Mouse (Mus musculus) ES-E14 (cell line): ENCODE measurements at regions not wholly inside any gene's neighbourhood (a gene's known extent, or its start where the extent isn't known, plus 50 kb on each side); places are given as distances from the start of the nearest gene placed in this dataset.

Source experiments
- DNase-seq: peaks from one replicate; pipeline ENCODE4 v3.0.0-alpha.2; 2013; ENCODE audit warnings: low read depth, low spot score
- H3K27ac ChIP-seq: 2 replicates; pipeline ENCODE4 v1.5.1; 2012; ENCODE audit warnings: low read depth, mild to moderate bottlenecking, low read length, moderate library complexity, mixed read lengths; ENCODE audit not compliant: poor library complexity, insufficient read depth, severe bottlenecking
- H3K36me3 ChIP-seq: 2 replicates; pipeline ENCODE4 v1.6.1; 2012; ENCODE audit warnings: mild to moderate bottlenecking, low read length, moderate library complexity, mixed read lengths; ENCODE audit not compliant: control insufficient read depth, poor library complexity, insufficient read depth, severe bottlenecking
- H3K4me1 ChIP-seq, 2 experiments: fragments of 150-350 bp in 1 of 2; sonication (generic) in 1 of 2; 2 replicates each; pipeline ENCODE4 v1.6.1; 2012; ENCODE audit warnings: low read length in 2 of 2, mild to moderate bottlenecking in 1 of 2, mixed read lengths in 1 of 2; ENCODE audit not compliant: control insufficient read depth in 2 of 2, insufficient read depth in 2 of 2, poor library complexity in 1 of 2
- H3K4me3 ChIP-seq, 2 experiments: fragments of 150-350 bp in 1 of 2; sonication (generic) in 1 of 2; 2 replicates each; pipeline ENCODE4 v1.5.1; 2012; ENCODE audit warnings: low read length in 2 of 2, low read depth in 1 of 2, mild to moderate bottlenecking in 1 of 2, mixed read lengths in 1 of 2; ENCODE audit not compliant: insufficient read depth in 1 of 2, poor library complexity in 1 of 2, severe bottlenecking in 1 of 2
- H3K9ac ChIP-seq: 2 replicates; pipeline ENCODE4 v1.6.1; 2012; ENCODE audit warnings: low read depth, mild to moderate bottlenecking, low read length, mixed read lengths; ENCODE audit not compliant: poor library complexity, insufficient read depth, severe bottlenecking
- H3K9me3 ChIP-seq: fragments of 150-350 bp; sonication (generic); 2 replicates; pipeline ENCODE4 v1.6.1; 2012; ENCODE audit warnings: low read depth, mild to moderate bottlenecking, low read length; ENCODE audit not compliant: control insufficient read depth, insufficient read depth
- CHD2 ChIP-seq: IDR thresholded peaks from 2 replicates; pipeline ENCODE4 v1.6.1; 2014; ENCODE audit warnings: mild to moderate bottlenecking, low read depth, low read length, inconsistent platforms
- HCFC1 ChIP-seq: IDR thresholded peaks from 2 replicates; pipeline ENCODE4 v1.6.1; 2012; ENCODE audit warnings: low read length, inconsistent platforms, borderline replicate concordance; ENCODE audit not compliant: insufficient read depth
- MAFK ChIP-seq: IDR thresholded peaks from 2 replicates; pipeline ENCODE4 v1.6.1; 2014; ENCODE audit warnings: mild to moderate bottlenecking, low read depth, low read length, inconsistent platforms; ENCODE audit not compliant: insufficient read depth
- ZC3H11A ChIP-seq: IDR thresholded peaks from 2 replicates; pipeline ENCODE4 v1.6.1; 2012; ENCODE audit warnings: low read depth, mild to moderate bottlenecking, inconsistent platforms, low read length, borderline replicate concordance
- ZNF384 ChIP-seq: IDR thresholded peaks from 2 replicates; pipeline ENCODE4 v1.6.1; 2012; ENCODE audit warnings: low read depth, low read length, inconsistent platforms
- in situ Hi-C, 2 experiments: fragments of 600-800 bp; cut with MboI; formaldehyde crosslinking; loops; one replicate each; pipeline ENCODE4 v1.15.1; 2025; ENCODE audit warnings: low sequenced_read_pairs in 2 of 2, inconsistent platforms in 1 of 2; ENCODE audit not compliant: unreplicated experiment in 2 of 2

DNA sequence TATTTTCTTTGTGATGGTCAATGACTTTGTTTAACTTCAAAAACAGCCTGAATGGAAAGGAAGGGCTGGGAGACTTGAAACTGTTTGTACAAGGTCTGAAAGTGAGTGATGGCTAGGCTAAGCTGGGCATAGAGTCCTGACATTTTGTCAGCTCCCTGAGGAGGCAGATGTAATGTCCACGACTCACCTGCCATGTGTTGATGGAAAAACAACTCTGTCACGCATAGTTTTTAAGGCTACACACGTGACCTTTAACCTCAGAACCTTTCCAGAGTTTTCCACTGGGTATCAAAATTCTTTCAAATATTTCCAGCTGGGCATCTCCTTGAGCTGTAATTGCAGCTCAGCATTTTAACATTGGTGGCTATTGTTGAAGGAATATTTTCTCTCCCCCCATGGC is 190.2 kb upstream of the Lrig1 start:
- Histone ChIP-seq H3K4me1 (no peaks in the 10 kb centered on the region), H3K9ac (no peak overlapping the region), H3K9me3 (no peaks in the 10 kb centered on the region), H3K27ac (no peak overlapping the region), H3K4me3 (no peak overlapping the region), H3K36me3 (no peaks in the 10 kb centered on the region)
- DNase-seq, result no peak
- in situ Hi-C loops, result no loop called here
- TF ChIP-seq HCFC1 (no peak), MAFK (no peak), ZNF384 (no peak)

DNA sequence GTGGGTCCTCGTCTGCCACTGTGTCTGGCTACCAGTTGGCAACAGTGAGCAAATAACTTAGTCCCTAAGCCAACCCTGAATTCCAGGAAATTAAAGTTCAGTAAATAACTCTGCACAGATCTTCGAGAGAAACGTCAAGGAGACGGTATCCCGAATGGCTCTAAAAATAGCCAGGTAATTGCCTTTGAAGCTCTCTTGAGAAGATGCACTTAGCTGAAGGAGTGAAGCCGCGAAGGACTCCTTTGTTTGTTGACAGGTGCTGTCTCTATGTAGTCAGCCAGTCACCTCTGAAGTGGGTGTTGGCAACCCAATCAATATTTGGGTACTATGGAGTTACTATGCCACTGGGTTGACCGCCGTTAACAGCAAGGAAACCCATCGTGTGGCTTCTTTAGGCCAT is 189.3 kb upstream of the Lrig1 start:
- no peak overlapping the region for H3K9ac ChIP-seq
- TF ChIP-seq HCFC1, result no peak
- no peak for TF ChIP-seq ZC3H11A
- TF ChIP-seq MAFK, result no peak
- TF ChIP-seq ZNF384, result no peak
- no peak for TF ChIP-seq CHD2
- H3K27ac ChIP-seq, result no peak overlapping the region
- H3K9me3 ChIP-seq, result no peaks in the 10 kb centered on the region
- no peaks in the 10 kb centered on the region for H3K36me3 ChIP-seq
- H3K4me3 ChIP-seq, result no peak overlapping the region
- no peak for DNase-seq
- in situ Hi-C loops, result no loop called here
- no peaks in the 10 kb centered on the region for H3K4me1 ChIP-seq

DNA sequence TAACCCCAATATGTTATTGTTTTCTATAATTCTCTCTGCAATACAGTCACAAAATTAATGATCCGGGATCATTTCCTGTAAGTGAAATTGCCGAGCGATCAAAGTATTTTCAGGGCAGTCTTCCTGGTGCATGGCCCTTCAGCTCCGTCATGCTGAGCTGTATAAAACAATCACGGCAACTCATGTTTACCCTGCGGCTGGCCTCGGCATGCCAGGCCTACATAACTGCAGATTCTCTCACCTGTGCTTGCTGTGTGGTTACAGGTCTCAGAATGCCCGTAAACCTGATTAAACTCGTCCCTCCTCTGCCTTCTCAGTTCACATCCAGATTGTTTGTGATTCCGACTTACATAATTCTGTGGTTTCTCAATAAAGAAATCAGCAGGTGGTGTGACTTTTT is 181.2 kb upstream of the Lrig1 start:
- DNase-seq, result no peak
- in situ Hi-C loops, result no loop called here
- TF ChIP-seq HCFC1, result no peak
- TF ChIP-seq ZC3H11A, result no peak
- TF ChIP-seq MAFK, result no peak
- TF ChIP-seq ZNF384, result no peak
- no peak for TF ChIP-seq CHD2
- Histone ChIP-seq H3K9ac (no peak overlapping the region), H3K4me3 (no peak overlapping the region), H3K27ac (no peak overlapping the region), H3K4me1 (no peaks in the 10 kb centered on the region), H3K9me3 (no peaks in the 10 kb centered on the region), H3K36me3 (no peaks in the 10 kb centered on the region)

DNA sequence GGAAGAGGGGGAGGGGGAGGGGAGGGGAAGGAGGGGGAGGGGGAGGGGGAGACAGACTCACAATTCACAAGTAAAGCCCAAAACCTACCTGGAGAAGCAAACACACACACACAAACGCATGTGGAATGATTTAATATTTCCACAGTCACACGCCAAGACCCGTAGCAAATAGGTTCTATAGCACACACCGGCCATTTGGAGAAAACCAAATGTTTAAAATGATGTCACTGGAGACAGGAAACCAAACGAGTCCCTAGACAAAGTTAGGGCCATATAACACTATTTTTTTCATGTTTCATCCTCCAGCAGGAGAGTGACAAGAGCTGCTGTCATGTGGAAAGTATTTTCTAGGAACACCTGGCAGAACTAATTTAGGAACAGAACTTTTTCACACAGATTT is 175.9 kb upstream of the Lrig1 start:
- no peak for DNase-seq
- no peaks in the 10 kb centered on the region for H3K36me3 ChIP-seq
- H3K4me1 ChIP-seq, result no peaks in the 10 kb centered on the region
- H3K27ac ChIP-seq, result no peak overlapping the region
- in situ Hi-C loops, result no loop called here
- no peak overlapping the region for H3K9ac ChIP-seq
- no peak for TF ChIP-seq ZC3H11A
- no peak overlapping the region for H3K4me3 ChIP-seq
- H3K9me3 ChIP-seq, result no peaks in the 10 kb centered on the region

DNA sequence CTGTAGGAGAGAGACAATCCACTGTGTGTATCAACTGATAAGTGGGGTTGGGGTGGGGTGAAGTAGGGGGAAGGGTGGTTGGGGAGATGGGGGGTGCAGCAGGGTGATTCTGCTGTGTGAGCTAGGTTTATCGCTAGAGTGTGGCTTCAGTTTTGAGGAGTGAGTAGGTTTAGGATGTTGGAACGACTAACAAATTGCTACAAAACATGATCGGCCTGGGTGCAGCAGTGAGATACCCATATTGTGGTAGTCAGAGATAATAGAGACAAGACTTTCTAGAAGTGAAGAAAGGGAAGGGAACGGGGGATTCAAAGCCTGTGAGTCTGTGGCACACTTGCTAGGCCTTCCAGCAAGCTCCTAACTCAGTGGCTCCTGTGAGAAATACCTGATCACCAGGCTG is 175.1 kb upstream of the Lrig1 start:
- Histone ChIP-seq H3K27ac (no peak overlapping the region), H3K9ac (no peak overlapping the region), H3K9me3 (no peaks in the 10 kb centered on the region), H3K4me3 (no peak overlapping the region), H3K36me3 (no peaks in the 10 kb centered on the region), H3K4me1 (no peaks in the 10 kb centered on the region)
- DNase-seq, result no peak
- no peak for TF ChIP-seq HCFC1
- no peak for TF ChIP-seq ZC3H11A
- no peak for TF ChIP-seq MAFK
- no peak for TF ChIP-seq ZNF384
- no peak for TF ChIP-seq CHD2
- in situ Hi-C loops, result no loop called here
